In genomic region chr7:65417231-65418100, GRCm38 (mm10) we compare ENCODE assay signal across 7 mouse cellular contexts.
DNase-seq lines count a peak whose midpoint lies in the region; ATAC-seq lines count a peak whose summit lies in the region.

No protein-coding gene starts in this region.

- DNase-seq in 3T3-L1 (ENCODE audit: low read depth, low spot score) = peak; percentile 71
- peak; percentile 40 for DNase-seq in Muller cell, postnatal 12 days (ENCODE audit: inconsistent ontology term)
- DNase-seq in kidney, postnatal 14 days = peak; percentile 84
- DNase-seq in layer of hippocampus, postnatal 36 days = no peak

- H3K4me2 ChIP-seq in heart, embryonic 14.5 days (ENCODE audit: low read length) = peak overlapping the region; percentile 12; the same call in 1 of the 2 replicates
- peak overlapping the region; percentile 30 for H3K4me2 ChIP-seq in neural tube, embryonic 12.5 days (replicated peaks)

- H3K36me3 ChIP-seq in heart, embryonic 14.5 days (ENCODE audit: control insufficient read depth, insufficient read depth, low read length) = no peaks in the 10 kb centered on the region
- no peaks in the 10 kb centered on the region for H3K36me3 ChIP-seq in neural tube, embryonic 12.5 days

- peaks cover 29 to 56% of the 10 kb centered on the region in 2 experiments for H3K4me1 ChIP-seq in heart, embryonic 14.5 days (ENCODE audit: control insufficient read depth in 2 of 2, insufficient read depth in 2 of 2, low read length in 2 of 2)
- H3K4me1 ChIP-seq in neural tube, embryonic 12.5 days = peaks cover 33% of the 10 kb centered on the region

- H3K9ac ChIP-seq in heart, embryonic 14.5 days (ENCODE audit: low read length) = no peak overlapping the region
- H3K9ac ChIP-seq in neural tube, embryonic 12.5 days = no peak overlapping the region

- ATAC-seq in heart, embryonic 14.5 days (ENCODE audit: insufficient number of reproducible peaks, insufficient read depth, low FRiP score, low read depth) = peak; percentile 52; the same call in 1 of the 2 replicates
- ATAC-seq in neural tube, embryonic 12.5 days (ENCODE audit: low FRiP score, low read depth) = no peak
- no peak for ATAC-seq in cerebellum, adult (ENCODE audit: insufficient number of reproducible peaks, low FRiP score, low TSS enrichment)

- no peaks in the 10 kb centered on the region for H3K9me3 ChIP-seq in heart, embryonic 14.5 days (ENCODE audit: control insufficient read depth, low read length)
- H3K9me3 ChIP-seq in neural tube, embryonic 12.5 days = no peaks in the 10 kb centered on the region

- whole genome bisulfite sequencing in heart, embryonic 14.5 days = 22% methylated on average over 10 of the region's 10 CpGs
- 32% methylated on average over 10 of the region's 10 CpGs for WGBS in neural tube, embryonic 12.5 days

- no peaks in the 10 kb centered on the region for H3K27me3 ChIP-seq in heart, embryonic 14.5 days (ENCODE audit: control insufficient read depth, insufficient read depth, low read length)
- no peaks in the 10 kb centered on the region for H3K27me3 ChIP-seq in neural tube, embryonic 12.5 days (replicated peaks)

- no peak overlapping the region for H3K4me3 ChIP-seq in heart, embryonic 14.5 days (ENCODE audit: control insufficient read depth in 1 of 2, insufficient read depth in 1 of 2, low read depth in 1 of 2, low read length in 2 of 2)
- H3K4me3 ChIP-seq in neural tube, embryonic 12.5 days = no peak overlapping the region

- peak overlapping the region; percentile 23 to 35; a peak in 3 of 4 replicates for H3K27ac ChIP-seq in heart, embryonic 14.5 days (replicated peaks in 1 of 2; ENCODE audit: control insufficient read depth in 1 of 2, insufficient read depth in 1 of 2, low read depth in 2 of 2, low read length in 2 of 2)
- H3K27ac ChIP-seq in neural tube, embryonic 12.5 days = 0 out of 2 replicates have a peak overlapping the region, but pooled peaks have one; percentile 47

Comparison
In these comparisons a context has a peak if more than half of its experiments do, and no peak if none do; other contexts are left out.
1. DNase-seq: peak in 3T3-L1 (single experiment), Muller cell, postnatal 12 days (single experiment) and kidney, postnatal 14 days (single experiment); none in layer of hippocampus, postnatal 36 days (0 of 2).